Mouse (Mus musculus) frontal cortex, postnatal 10 days (tissue): ENCODE measurements around the gene Gli3.

Experiments
- DNase-seq, 2 experiments: peaks; one replicate each; pipeline ENCODE4 v3.0.0; 2022; ENCODE audit warnings: low spot score in 2 of 2, mixed read lengths in 1 of 2

Gene Gli3

GRCm38 (mm10) chr13:15462830-15463491 lies at the start of gene Gli3:
Gli3 (plus strand) TSS chr13:15463235.
- peak; percentile 37 to 50 for DNase-seq

DNA sequence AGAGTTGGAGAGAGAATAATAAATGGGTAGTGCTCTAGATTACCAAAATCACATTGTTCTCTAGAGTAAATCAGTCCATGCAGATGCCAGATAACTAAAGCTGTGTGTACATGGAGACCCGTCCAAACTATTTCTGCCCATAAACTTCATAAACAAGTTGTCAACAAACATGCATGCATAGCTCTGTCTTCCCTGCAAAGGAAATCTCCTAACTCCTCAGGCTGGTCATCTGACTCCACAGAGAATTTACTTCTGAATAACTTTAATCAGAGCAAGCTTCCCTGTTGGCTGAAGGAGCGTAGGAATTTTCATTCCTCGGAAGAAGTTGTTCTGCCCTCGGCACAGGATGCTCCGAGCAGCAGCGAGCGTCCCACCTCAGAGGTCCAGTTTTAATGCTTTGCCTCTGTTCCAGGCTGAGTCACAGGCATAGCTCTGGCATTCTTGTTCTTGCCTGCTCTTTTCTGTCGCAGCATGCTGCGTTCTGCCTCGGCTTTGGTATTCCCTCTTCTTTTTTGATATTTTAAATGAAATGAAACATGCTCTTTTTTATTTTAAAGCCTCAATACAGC lies 41.8 kb upstream of the Gli3 start:
- DNase-seq: no peak

DNA sequence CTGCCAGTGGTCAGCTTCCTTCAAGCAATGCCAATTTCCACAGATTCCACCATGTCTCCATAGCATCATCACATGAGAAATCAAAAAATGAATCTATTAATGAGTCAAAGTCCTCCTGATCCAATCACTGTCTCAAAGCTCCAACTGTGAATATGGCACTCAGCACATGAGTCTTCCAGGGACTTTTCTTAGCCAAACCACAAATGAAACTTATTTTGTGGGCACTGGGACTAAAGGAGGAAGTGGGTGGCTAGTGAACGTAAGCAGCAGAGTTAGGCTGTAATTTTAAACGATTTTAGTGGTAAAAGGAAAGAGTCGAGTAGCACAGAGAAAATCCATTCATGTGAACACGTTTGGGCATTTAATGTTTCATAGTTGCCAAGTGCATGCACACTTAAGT lies 21.0 kb upstream of the Gli3 start:
- no peak for DNase-seq

GRCm38 (mm10) chr13:15444312-15444711 lies 18.7 kb upstream of the Gli3 start:
- DNase-seq: no peak

GRCm38 (mm10) chr13:15445591-15445990 lies 17.4 kb upstream of the Gli3 start:
- no peak for DNase-seq

- no peak for DNase-seq
Measured at GRCm38 (mm10) chr13:15446004-15446403, 17.0 kb upstream of the Gli3 start.

DNA sequence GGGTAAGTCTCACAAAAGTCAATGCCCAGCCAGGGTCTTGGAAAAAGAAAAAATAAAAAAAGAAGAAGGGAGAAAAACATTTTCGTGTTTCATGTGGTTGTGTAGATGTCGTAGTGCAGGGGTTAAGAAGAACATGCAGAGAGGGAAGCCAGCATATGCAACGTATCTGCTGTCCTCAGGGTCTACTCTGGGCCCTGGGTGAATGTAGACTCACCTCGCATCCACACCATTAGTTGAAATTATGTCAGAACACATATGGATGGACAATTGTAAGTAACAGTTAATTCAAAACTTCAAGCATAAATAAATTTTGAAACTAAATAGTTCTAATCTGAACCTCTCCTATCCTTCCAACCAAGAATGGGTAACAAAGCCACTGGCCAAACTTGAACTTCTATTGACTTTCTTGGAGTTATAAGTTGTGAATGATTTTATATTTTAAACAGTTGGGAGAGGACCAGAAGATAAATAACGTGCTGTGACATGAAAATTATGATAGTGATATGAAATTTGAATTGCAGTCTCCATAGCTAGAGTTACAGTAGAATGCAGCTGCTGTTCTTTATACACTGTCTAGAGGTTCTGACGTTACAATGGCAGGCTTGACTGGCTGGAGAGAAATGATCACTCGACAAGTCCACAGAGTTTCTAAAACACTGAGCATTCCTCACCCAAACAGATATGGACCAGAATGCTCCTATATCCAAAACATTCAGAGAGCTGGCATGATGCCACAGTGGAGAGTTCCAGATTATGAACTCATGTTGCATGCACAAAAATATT lies 16.1 kb upstream of the Gli3 start:
- no peak for DNase-seq

DNA sequence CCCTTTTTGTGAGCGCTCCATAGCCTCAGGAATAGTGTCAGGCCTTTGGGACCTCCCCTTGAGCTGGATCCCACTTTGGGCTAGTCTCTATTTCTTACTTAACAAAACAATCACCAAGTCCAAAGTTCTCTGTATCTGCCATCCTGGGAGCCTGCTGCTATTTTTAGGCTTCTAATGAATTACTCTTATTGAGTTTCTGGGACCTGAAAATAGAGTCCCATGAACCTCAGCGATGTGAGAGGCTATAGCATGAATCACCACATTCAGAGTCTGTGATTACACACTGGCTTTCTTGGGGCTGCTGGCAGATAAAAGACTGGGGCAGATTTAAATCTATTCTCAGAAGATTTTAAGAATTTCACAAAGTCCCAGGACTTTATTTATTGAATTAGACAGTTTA lies 12.1 kb upstream of the Gli3 start:
- DNase-seq: no peak

- DNase-seq: no peak
Measured at GRCm38 (mm10) chr13:15457841-15458240, 5.2 kb upstream of the Gli3 start.

GRCm38 (mm10) chr13:15461926-15462325 lies 1.1 kb upstream of the Gli3 start:
- no peak for DNase-seq

GRCm38 (mm10) chr13:15463492-15464080 lies 551 bp downstream of the Gli3 start:
- DNase-seq: peak in 1 of 2 experiments; percentile 28

DNA sequence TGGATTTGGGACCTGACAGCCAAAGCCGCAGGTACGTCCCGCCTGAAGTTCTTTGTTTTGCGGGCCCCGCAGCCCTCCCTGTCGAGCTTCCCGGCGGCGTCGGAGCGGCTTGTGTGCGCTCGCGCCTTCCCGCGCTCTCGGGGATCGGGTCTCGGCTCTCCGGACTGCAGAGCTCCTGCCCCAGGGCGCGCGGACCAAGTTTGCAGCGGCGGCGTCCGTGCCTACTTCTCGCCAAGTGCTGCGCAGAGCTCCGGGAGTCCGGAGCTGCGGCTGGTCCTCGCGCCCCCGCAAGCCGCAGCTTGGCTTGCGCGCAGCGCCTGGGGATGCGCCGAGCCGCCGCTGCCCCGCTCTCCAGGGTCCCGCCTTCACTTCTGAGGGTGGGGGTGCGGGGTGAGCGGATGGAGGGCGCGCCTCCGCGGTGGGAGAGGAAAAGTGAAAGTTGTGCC lies 1.1 kb downstream of the Gli3 start:
- DNase-seq: peak in 1 of 2 experiments; percentile 17

GRCm38 (mm10) chr13:15464741-15465250 lies 1.8 kb downstream of the Gli3 start:
- no peak for DNase-seq

- no peak for DNase-seq
Measured at GRCm38 (mm10) chr13:15466496-15466895, 3.5 kb downstream of the Gli3 start.

- DNase-seq: no peak
Measured at GRCm38 (mm10) chr13:15467409-15467808, 4.4 kb downstream of the Gli3 start.

GRCm38 (mm10) chr13:15468421-15468820 lies 5.4 kb downstream of the Gli3 start:
- DNase-seq: no peak

DNA sequence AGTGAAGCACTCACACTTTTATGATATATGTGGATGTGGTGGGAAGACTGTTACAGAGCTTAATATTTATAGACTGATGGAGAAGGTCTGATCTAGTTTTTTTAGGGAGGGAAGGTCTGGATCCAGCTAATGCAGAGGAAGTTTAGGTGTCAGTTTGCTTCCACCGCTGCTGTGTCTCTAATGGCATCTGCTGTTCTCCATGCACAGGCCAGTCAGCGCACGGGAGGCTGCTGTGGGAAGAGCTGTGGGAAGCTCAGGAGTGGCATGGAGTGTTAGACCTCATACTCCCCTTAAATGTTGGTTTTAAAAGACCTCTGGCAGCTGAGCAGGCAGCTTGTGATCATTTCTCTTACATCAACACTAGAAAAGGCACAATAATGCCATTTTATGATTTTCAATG lies 7.0 kb downstream of the Gli3 start:
- no peak for DNase-seq

DNA sequence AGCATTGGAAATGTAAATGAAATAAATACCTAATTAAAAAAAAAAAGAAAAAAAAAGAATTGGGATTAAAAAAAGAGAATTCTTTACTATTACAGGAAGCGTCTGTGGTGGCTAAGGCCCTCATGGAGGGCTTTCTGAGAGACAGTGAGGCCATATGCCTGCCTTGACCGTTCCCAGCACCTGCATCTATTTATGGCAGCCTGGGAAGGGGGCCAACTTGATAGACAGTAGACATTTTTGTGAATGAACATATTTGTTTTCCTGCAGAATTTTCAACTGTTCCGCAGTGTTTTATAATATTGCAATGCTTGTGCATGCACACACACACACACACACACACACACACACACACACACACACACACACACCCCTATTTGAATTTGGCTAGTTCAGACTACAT lies 9.7 kb downstream of the Gli3 start:
- DNase-seq: no peak

DNA sequence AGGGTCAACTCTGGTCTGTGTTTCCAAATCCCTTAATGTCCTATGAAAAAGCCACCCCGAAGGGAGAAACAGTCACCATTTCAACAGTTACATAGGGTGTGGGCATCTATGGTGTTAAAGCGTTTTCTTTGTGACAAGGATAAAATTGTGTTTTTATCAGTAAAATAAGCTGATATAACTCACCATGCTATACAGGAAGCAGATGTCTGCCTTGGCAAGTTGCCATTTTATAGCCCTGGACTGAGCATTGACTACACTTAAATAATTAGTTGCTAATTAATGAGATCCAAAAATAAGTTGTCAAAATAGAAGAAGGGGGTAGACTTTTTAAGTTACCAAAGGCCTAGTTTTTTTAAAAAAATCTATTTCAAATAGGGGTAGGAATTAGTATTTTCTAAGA lies 11.4 kb downstream of the Gli3 start:
- no peak for DNase-seq

- no peak for DNase-seq
Measured at GRCm38 (mm10) chr13:15486033-15486891, 23.2 kb downstream of the Gli3 start.

DNA sequence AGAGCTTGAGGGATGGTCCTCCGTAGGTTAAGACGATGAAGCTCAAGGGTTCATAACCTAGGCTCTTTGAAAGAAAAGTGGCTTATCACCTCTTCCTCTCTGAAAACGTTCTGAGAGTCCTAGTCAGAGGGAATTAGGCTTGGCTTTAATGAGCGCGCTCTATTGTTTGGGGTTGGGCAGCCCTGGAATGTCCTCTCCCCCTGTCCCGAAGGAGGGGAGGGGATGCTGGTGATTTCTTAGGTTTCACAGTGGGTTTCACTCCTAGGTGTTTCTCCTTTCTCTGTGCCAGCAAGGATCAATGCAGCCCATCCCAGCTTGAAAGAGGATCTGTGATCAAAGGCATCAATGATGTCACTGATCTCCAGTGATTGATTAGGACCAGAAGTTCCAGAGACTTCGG lies 24.3 kb downstream of the Gli3 start:
- DNase-seq: no peak
